Mouse (Mus musculus): Measurements from ENCODE around the gene Myl3. TPM values are rescaled to one million over a fixed set of nuclear protein-coding genes. Genes with fewer than 3 reads are reported as not detected.

The Myl3 gene
- polyA plus RNA-seq, 1 experiment: 0.22 TPM

- Histone ChIP-seq H3K4me2 (ENCODE audit: low read depth) (no peak within 1 kb of the TSS), H3K27me3 (ENCODE audit: control insufficient read depth, insufficient read depth, insufficient read length) (peaks cover 18% of the 10 kb centered on the region), H3K4me3 (no peak within 1 kb of the TSS), H3K79me2 (ENCODE audit: control insufficient read depth, insufficient read depth) (no peaks in the 10 kb centered on the region), H3K36me3 (ENCODE audit: control insufficient read depth, insufficient read depth) (no peaks in the 10 kb centered on the region), H3ac (ENCODE audit: control insufficient read depth, insufficient read length) (no peak within 1 kb of the TSS)
- TF ChIP-seq SRF (IDR thresholded peaks at IDR 0.05; ENCODE audit: control insufficient read depth, insufficient read length, low read depth) (no peak), E2F4 (IDR thresholded peaks at IDR 0.05; ENCODE audit: insufficient read depth) (no peak), MAX (IDR thresholded peaks at IDR 0.05; ENCODE audit: low read depth) (no peak), TCF12 (IDR thresholded peaks at IDR 0.05; ENCODE audit: insufficient read depth, poor library complexity, severe bottlenecking) (no peak)
Measured at GRCm38 (mm10) chr9:110813789-110814188, 72.1 kb downstream of the Myl3 start, which contains the start of gene Prss44. TSS of gene Prss44 (plus strand) at chr9:110813994.

Other genes with a start within 250 kb of the Myl3 start
- 11.6 TPM for gene Setd2, start 209.3 kb upstream of the Myl3 start, polyA plus RNA-seq (2012; fragmentation: generic; extraction: Trizol)
- gene Nradd, start 117.4 kb upstream of the Myl3 start, polyA plus RNA-seq (2012; fragmentation: generic; extraction: Trizol): 66.9 TPM
- 3.3 TPM for gene Nbeal2, start 87.7 kb upstream of the Myl3 start, polyA plus RNA-seq (2012; fragmentation: generic; extraction: Trizol)
- gene Ccdc12, start 85.4 kb upstream of the Myl3 start, polyA plus RNA-seq (2012; fragmentation: generic; extraction: Trizol): 59.2 TPM
- 0.20 TPM for gene Pth1r, start 5.3 kb downstream of the Myl3 start, polyA plus RNA-seq (2012; fragmentation: generic; extraction: Trizol)
- gene Prss42, start 56.3 kb downstream of the Myl3 start, polyA plus RNA-seq (2012; fragmentation: generic; extraction: Trizol): not detected
- not detected for gene Prss44, start 72.1 kb downstream of the Myl3 start, polyA plus RNA-seq (2012; fragmentation: generic; extraction: Trizol)
- not detected for gene Prss43, start 84.8 kb downstream of the Myl3 start, polyA plus RNA-seq (2012; fragmentation: generic; extraction: Trizol)
- not detected for gene Prss45, start 92.7 kb downstream of the Myl3 start, polyA plus RNA-seq (2012; fragmentation: generic; extraction: Trizol)
- 0.11 TPM for gene Prss46, start 102.6 kb downstream of the Myl3 start, polyA plus RNA-seq (2012; fragmentation: generic; extraction: Trizol)
- gene Prss50, start 116.1 kb downstream of the Myl3 start, polyA plus RNA-seq (2012; fragmentation: generic; extraction: Trizol): 0.02 TPM
- 2.5 TPM for gene Als2cl, start 138.0 kb downstream of the Myl3 start, polyA plus RNA-seq (2012; fragmentation: generic; extraction: Trizol)
- 0.02 TPM for gene Tmie, start 138.3 kb downstream of the Myl3 start, polyA plus RNA-seq (2012; fragmentation: generic; extraction: Trizol)
- not detected for gene Fam240a, start 175.0 kb downstream of the Myl3 start, polyA plus RNA-seq (2012; fragmentation: generic; extraction: Trizol)
- gene Tdgf1, start 204.3 kb downstream of the Myl3 start, polyA plus RNA-seq (2012; fragmentation: generic; extraction: Trizol): not detected
- 0.49 TPM for gene Lrrc2, start 209.7 kb downstream of the Myl3 start, polyA plus RNA-seq (2012; fragmentation: generic; extraction: Trizol)
- gene Rtp3, start 248.7 kb downstream of the Myl3 start, polyA plus RNA-seq (2012; fragmentation: generic; extraction: Trizol): not detected